Mouse (Mus musculus) heart, adult 2 months (tissue): ENCODE data around the gene Sp7. TPM values are rescaled to one million over a fixed set of nuclear protein-coding genes. Genes with fewer than 3 reads are reported as not detected.

ENCODE experiments used
- DNase-seq, 2 experiments: peaks; one replicate each; pipeline ENCODE4 v3.0.0; 2021
- H3K27ac ChIP-seq: fragments of 200-600 bp; 2 replicates; pipeline ENCODE4 v1.8.1; 2022
- H3K27me3 ChIP-seq: fragments of 200-500 bp; 2 replicates; pipeline ENCODE4 v1.6.1; 2012; ENCODE audit warnings: mild to moderate bottlenecking, low read length, inconsistent platforms, mixed read lengths; ENCODE audit not compliant: control insufficient read depth, insufficient read depth
- H3K36me3 ChIP-seq: fragments of 200-500 bp; 2 replicates; pipeline ENCODE4 v1.6.1; 2012; ENCODE audit warnings: low read length, inconsistent platforms; ENCODE audit not compliant: control insufficient read depth, insufficient read depth
- H3K4me1 ChIP-seq: fragments of 200-500 bp; 2 replicates; pipeline ENCODE4 v1.6.1; 2011; ENCODE audit warnings: low read length; ENCODE audit not compliant: control insufficient read depth, insufficient read depth
- H3K4me3 ChIP-seq: fragments of 200-600 bp; 2 replicates; pipeline ENCODE4 v1.8.1; 2022
- H3K79me2 ChIP-seq: fragments of 200-500 bp; replicated peaks from 2 replicates; pipeline ENCODE4 v1.6.1; 2012; ENCODE audit warnings: mild to moderate bottlenecking, inconsistent platforms, low read length, moderate library complexity, mixed read lengths; ENCODE audit not compliant: control insufficient read depth, insufficient read depth
- H3K9ac ChIP-seq: fragments of 200-500 bp; 2 replicates; pipeline ENCODE4 v1.6.1; 2012; ENCODE audit warnings: low read depth, mild to moderate bottlenecking, control low read depth, inconsistent platforms, low read length, mixed read lengths
- CTCF ChIP-seq: fragments of 200-600 bp; IDR thresholded peaks from 2 replicates; pipeline ENCODE4 v1.8.1; 2022; ENCODE audit warnings: antibody characterized with exemption, mild to moderate bottlenecking, moderate library complexity
- EP300 ChIP-seq: fragments of 200-500 bp; IDR thresholded peaks from 2 replicates; pipeline ENCODE4 v1.6.1; 2011; ENCODE audit warnings: low read depth, low read length, control low read depth; ENCODE audit not compliant: insufficient read depth
- POLR2A ChIP-seq: fragments of 200-500 bp; IDR thresholded peaks from 2 replicates; pipeline ENCODE4 v1.6.1; 2011; ENCODE audit warnings: mild to moderate bottlenecking, low read depth, low read length, control low read depth; ENCODE audit not compliant: insufficient read depth
- WGBS: fragments of 180-500 bp; shearing (Covaris S2); methylation state at CpG from one replicate; pipeline ENCODE4 v1.1.7; 2018; 5-methylcytosine and 5-hydroxymethylcytosine counted together
- intact Hi-C: fragments of 180-260 bp; cut with DNase I; formaldehyde crosslinking; loops from one replicate; pipeline ENCODE4 v1.15.1; 2025
- polyA plus RNA-seq: library from polyadenylated mRNA; depleted of rRNA; stranded (reverse); fragments of >200 nt; gene quantifications from 2 replicates; pipeline ENCODE4 v1.2.3, GENCODE M21; 2012
- total RNA-seq, 2 experiments: library from RNA; stranded (reverse); gene quantifications; 2 replicates each; pipeline ENCODE4 v1.2.3; 2021

The Sp7 gene
- total and polyA plus RNA-seq, 3 experiments, result not detected

DNA sequence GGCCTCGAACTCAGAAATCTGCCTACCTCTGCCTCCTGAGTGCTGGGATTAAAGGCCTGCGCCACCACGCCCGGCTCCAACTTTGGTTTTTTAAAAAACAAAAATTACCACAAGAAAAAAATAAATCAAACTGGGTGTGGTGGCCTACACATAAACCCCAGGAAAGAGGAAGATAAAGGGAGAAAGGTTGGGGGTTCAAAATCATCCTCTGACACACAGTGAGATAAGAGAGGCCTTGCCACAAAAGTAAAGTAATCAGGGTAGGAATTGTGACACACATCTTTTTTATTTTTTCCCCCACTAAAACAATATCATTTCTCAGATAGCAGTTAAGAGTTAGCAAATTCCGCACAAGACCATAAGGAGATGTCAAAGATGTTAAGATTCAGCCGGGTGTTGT is 16.7 kb upstream of the Sp7 start:
- Histone ChIP-seq H3K27me3 (no peaks in the 10 kb centered on the region), H3K27ac (no peak overlapping the region), H3K79me2 (no peaks in the 10 kb centered on the region), H3K4me1 (no peaks in the 10 kb centered on the region; the same call in 1 of the 2 replicates), H3K4me3 (no peak overlapping the region), H3K36me3 (no peaks in the 10 kb centered on the region), H3K9ac (no peak overlapping the region)
- DNase-seq, result no peak
- no peak for TF ChIP-seq CTCF
- TF ChIP-seq POLR2A, result no peak
- no peak for TF ChIP-seq EP300
- intact Hi-C loops, result loop anchor here (10.0 kb wide), 1 partner anchor 141 kb away; the partner anchor contains the start of gene Npff
- WGBS, result 94% methylated on average over 6 of the region's 6 CpGs

DNA sequence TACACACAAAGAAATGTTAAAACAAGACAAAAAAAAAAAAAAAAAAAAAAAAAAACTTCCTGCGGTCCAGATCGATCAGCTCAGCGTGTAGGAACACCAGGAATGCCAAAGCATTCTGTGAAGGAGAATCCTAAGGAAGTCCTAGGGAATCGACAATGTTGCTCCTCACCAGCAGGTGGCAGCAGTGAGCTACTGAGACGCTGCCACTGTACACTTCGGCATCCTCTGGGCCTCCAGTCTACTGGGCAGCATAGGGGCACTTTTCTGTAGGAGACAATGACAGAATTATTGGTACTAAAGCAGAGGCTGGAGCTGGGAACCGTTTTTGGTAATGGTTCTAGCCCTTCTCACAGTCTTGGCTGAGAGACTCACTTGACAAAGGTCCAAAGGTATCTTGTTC is 14.6 kb upstream of the Sp7 start:
- peak; percentile 85 to 89 for DNase-seq

DNA sequence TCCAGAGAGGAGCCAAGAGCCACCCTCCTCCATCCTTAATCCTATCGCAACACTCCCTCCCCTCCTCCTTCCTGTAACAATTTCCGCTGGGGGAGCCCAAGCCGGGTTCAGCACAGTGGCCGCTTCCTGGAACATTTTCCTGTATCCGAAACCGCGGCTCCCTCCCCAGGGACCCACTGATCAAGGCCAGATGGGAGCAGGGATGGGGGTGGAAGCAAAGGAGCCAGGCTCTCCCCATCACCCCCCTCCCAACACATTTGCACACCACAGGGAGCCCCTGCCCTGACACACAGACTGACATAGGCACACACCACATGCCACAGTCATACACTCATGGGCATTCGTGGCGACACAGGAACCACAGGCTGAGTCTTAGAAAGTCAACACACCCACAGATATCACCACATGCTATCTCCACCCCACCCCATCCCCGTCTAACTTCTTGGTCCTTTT is 10.9 kb upstream of the Sp7 start:
- H3K36me3 ChIP-seq, result no peaks in the 10 kb centered on the region
- H3K27me3 ChIP-seq, result no peaks in the 10 kb centered on the region
- WGBS, result 8% methylated on average over 10 of the region's 10 CpGs
- peak overlapping the region; percentile 74 for H3K4me3 ChIP-seq
- H3K27ac ChIP-seq, result peak overlapping the region; percentile 87
- DNase-seq, result peak; percentile 77 to 83
- intact Hi-C loops, result loop anchor here (1.0 to 5.0 kb wide), 3 partner anchors 27 to 93 kb away; no protein-coding TSS in a partner anchor
- H3K4me1 ChIP-seq, result peaks cover 4% of the 10 kb centered on the region
- no peak for TF ChIP-seq CTCF
- peak; percentile 71; the same call in 1 of the 2 replicates for TF ChIP-seq EP300
- no peak; the same call in 1 of the 2 replicates for TF ChIP-seq POLR2A
- H3K9ac ChIP-seq, result no peak overlapping the region
- no peaks in the 10 kb centered on the region for H3K79me2 ChIP-seq

More for the DNA sequence above, 14.6 kb upstream of the Sp7 start:
- Histone ChIP-seq H3K27ac (no peak overlapping the region; the same call in 1 of the 2 replicates), H3K36me3 (no peaks in the 10 kb centered on the region), H3K4me1 (peaks cover 4% of the 10 kb centered on the region), H3K4me3 (no peak overlapping the region), H3K79me2 (no peaks in the 10 kb centered on the region), H3K9ac (no peak overlapping the region), H3K27me3 (no peaks in the 10 kb centered on the region)
- intact Hi-C loops, result loop anchor here (1.0 to 10.0 kb wide), 3 partner anchors 40 to 143 kb away; partner anchors contain the start of gene Npff
- 0% methylated on average over 7 of the region's 7 CpGs for WGBS
- TF ChIP-seq POLR2A (no peak), EP300 (peak; percentile 97), CTCF (peak; percentile 93)

DNA sequence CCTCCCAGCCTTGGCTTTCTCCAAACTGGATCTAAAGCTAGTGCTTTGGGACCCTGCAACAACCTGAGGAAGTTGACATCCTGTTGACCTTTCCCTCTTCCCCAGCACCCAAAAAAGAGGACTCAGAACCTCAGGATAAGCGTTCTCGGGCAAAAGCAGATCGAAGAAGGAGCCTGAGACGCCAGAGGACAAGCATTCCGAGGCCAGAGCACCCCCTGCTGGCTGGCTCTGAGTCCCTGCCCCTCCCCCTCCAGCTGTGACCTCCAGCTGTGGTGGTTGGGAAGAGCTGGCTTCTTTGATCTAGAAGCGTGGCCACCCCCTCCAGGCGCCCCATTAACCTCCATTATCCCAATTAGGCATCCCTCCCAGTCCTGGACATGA is 10.2 kb upstream of the Sp7 start:
- peak; percentile 87 to 91 for DNase-seq
- Histone ChIP-seq H3K27me3 (no peaks in the 10 kb centered on the region), H3K9ac (peak overlapping the region; percentile 93), H3K79me2 (no peaks in the 10 kb centered on the region), H3K27ac (peak overlapping the region; percentile 87), H3K4me1 (peaks cover 4% of the 10 kb centered on the region), H3K4me3 (peak overlapping the region; percentile 74), H3K36me3 (no peaks in the 10 kb centered on the region)
- intact Hi-C loops, result loop anchor here (1.0 to 5.0 kb wide), 3 partner anchors 26 to 92 kb away; no protein-coding TSS in a partner anchor
- WGBS, result 0% methylated on average over 7 of the region's 7 CpGs
- TF ChIP-seq POLR2A (no peak), CTCF (peak; percentile 90), EP300 (peak; percentile 75; the same call in 1 of the 2 replicates)

DNA sequence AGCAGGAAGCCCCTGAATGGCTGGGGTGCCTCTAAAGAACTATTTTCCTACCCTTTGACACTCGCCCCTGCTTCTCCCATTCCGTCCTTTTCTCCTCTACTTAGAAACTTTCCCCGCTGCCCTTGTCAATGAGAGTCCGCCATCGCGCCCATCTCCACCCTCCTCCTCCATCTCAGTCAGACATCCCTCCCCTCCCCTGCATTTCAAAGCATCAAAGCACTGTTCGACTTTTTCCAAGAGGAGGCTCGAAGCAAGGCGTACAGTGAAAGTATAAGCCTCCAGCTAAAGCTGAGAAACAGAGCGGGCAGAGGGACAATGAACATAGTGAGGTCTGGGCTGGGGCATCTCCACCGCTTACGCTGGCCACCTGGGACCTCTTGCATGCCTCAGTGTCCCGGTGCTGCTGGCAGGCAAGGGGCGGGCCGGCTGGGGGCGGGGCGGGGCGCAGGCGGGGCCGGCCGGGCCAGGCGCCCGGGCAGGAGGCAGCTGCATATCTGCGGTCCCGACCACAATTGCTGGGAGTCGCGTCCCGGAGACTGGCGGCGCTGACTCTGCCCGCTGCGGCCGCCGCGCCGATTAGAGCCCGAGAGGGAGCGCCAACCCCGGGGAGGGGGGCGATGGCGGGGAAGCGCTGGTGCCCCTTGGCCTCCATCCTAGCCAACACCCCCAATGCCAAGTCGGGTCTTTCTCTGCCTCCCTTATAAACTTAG is 9.6 kb upstream of the Sp7 start:
- TF ChIP-seq CTCF, result no peak
- peak; percentile 61 for TF ChIP-seq POLR2A
- TF ChIP-seq EP300, result no peak
- no peaks in the 10 kb centered on the region for H3K79me2 ChIP-seq
- 3% methylated on average over 42 of the region's 43 CpGs for WGBS
- H3K4me3 ChIP-seq, result peak overlapping the region; percentile 74
- H3K27me3 ChIP-seq, result no peaks in the 10 kb centered on the region
- intact Hi-C loops, result loop anchor here (1.0 to 5.0 kb wide), 3 partner anchors 25 to 92 kb away; no protein-coding TSS in a partner anchor
- peak; percentile 78 to 81 for DNase-seq
- H3K36me3 ChIP-seq, result no peaks in the 10 kb centered on the region
- peak overlapping the region; percentile 93 for H3K9ac ChIP-seq
- H3K4me1 ChIP-seq, result peaks cover 4% of the 10 kb centered on the region
- peak overlapping the region; percentile 87 for H3K27ac ChIP-seq

DNA sequence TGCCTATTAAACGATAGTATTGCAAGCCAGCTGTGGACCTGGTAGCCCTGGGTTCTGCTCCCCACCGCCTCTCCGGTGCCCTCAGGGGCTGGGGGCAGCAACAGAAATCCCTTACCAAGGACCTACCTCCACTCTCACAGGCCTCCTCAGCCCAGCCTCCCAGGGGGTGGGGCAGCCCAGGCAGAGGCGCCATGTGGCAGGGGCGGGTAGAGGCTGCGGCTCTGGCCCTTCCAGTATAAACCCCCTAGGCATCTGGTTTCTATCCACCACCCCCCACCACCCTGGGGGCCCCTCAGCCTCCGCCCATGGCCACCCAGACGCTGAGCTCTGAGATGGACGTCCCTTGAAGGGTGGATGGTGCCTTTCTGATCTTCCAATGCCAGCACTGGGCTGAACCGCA is 3.7 kb upstream of the Sp7 start:
- DNase-seq, result no peak
- Histone ChIP-seq H3K4me3 (no peak overlapping the region), H3K9ac (no peak overlapping the region), H3K79me2 (no peaks in the 10 kb centered on the region), H3K27ac (no peak overlapping the region), H3K4me1 (no peaks in the 10 kb centered on the region), H3K36me3 (no peaks in the 10 kb centered on the region), H3K27me3 (no peaks in the 10 kb centered on the region; the same call in 1 of the 2 replicates)
- intact Hi-C loops, result no loop called here
- WGBS, result 40% methylated on average over 10 of the region's 10 CpGs
- TF ChIP-seq POLR2A (no peak), CTCF (no peak), EP300 (no peak)
